Mouse (Mus musculus): ENCODE measurements around the gene Krt15.
A peak's percentile ranks its signal among the peaks of the same experiment; 100 is the strongest.

Gene Krt15

DNA sequence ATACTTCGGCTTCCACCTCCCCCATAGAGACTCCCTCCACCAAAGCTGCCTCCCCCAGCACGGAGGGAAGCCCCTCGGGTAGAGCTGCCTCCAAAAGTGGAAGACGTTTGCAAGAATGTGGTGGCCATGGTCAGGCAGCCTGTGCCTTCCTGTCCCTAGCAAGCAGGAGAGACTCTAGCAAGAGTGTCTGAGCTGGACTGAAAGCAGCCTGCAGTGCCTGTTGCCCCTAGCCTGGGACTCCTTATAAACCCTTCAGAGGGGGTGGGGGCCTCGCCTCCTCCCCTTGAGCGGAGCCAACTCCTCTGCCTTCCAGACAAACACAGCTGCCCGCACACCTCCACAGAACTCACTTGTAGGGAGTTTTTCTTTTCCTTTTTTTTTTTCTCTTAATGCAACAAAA, at the start of gene Krt15:
Gene Krt15 (minus strand): TSS at position 198 of the 400 bp plus-strand sequence.
- DNase-seq: no peak

DNA sequence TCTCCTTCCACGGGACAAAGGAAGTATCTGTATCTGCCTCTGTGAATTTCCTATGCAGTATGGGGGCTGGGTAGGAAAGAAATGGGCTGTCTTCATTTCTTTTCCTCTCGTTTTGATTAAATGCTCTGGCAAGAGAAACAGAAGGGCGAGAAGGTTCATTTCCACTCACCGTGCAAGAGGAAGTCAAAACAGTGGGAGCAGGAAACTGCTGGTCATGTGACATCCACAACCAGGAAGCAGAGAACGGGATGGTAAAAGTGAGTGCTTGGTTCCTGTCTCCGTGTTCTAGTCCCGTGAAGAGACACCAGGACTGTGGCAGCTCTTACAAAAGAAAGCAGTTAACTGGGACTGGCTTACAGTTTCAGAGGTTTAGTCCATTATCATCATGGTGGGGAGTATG, 46.0 kb upstream of the Krt15 start:
- DNase-seq: no peak

DNA sequence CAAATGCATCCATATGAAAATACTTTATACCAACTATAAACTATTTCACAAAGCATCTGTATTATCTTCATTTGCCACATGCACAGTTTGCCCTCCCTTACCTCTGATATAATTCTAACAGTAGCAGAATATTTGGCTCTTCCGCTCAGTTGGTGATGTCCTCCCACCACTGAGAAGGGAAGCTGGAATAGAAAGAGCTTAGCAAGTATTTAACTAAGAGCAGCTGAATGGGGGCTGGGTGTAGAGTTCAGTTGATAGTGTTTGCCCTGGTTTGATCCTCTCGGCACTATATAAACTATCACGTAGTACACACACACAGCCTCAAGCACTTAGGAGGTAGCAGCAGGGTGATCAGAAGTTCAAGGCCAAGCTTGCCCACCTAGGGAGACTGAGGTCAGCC, 43.5 kb upstream of the Krt15 start:
- DNase-seq: no peak

DNA sequence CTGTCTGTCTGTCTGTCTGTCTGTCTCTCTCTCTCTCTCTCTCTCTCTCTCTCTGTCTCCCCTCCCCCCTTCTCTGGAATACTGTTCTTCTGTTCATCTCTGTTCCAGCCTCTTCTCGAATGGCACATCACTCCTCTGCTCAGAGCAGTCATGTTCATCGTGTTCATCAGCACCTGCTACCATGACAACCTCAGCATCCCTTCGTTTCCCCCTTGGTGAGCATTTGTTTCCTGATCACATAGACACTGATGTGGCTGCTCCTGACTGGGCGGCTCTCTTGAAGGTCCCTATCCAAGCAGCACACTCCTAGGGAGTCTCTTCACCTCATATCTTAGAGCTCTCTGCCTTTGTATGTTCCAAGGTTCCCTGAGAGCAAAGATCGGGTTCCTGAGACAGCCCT, 42.6 kb upstream of the Krt15 start:
- no peak for DNase-seq

DNA sequence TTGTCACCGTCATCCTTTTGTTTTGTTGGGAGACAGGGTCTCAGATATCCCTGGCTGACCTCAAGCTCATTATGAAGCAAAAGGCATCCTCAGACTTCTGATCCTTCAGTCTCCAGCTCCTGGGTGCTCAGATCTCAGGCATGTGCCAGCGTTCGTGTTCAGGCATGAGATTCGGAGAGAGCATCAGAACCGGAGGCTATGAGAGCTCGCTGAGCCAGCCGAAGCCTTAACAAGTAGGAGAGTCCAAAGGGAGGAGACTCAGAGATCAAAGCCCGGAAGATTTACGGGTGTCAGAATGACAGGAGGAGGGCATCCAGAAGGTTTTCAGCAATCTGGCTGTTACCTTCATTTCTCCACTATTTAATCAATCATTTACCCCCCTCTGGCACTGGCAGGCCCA, 41.1 kb upstream of the Krt15 start:
- DNase-seq: no peak

DNA sequence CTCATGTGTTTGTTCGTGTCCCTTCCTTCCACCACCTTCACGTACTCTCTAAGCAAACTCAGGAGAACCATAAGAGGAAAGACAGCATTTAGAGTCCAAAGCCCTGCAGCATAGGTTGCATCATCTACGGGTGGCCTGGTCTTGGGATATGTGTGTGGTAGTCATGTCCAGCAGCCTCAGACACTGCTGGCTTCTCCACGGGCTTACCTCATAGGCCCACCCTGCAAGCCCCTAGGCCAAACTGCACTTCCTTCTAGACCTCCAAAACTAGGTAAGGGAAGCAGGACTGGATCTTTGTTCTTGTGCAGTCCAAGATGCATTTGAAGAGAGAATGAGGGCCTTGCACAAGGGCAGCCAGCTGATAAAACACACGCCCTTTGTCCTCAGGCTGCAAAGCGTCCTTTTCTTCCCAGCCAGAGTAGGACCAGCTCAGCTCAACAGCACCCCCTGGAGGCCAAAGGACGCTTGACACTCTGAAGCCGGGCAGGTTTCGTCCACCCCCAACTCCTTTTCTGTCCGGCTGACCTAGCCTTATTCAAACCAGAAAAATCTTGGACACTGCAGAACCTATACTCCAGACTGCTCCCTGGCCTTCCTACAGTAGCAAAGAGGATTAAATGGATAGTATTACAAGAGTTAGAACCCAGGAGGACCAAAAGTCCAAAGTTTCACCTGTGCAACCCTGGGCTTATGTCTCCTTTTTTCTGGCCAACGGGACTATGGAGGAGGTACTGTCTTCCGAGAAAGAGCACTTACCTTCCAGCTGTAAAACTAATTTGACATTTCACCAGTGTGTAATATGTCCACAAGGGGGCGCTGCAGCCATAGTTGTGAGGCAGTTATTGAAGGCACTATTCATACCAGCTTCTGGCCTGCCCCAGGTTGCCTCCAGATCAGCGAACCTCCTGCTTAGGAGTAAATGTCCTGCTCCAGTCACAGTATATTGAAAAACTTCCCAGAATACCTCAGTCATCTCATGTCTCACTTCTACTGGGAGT, 33.3 kb upstream of the Krt15 start:
- DNase-seq: peak; percentile 65

DNA sequence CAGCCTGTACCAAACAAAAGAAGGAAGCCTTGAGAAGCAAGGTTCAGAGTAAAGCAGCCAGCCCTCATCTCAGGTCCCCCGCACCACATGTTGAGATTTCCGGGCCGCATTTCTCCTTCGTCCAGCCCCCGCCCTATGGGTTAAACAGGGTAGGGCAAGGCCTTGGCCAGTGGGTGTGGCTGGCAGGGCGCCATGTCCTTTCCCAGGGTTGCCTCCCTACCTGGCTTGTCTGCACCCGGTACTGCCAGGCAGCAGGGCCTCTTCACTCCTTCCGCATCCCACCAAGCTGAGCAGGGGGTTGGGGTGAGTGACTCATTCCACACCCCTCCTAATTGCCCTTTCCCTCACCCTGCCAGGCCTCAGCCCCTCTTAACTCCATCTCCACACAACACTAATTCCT, 32.3 kb upstream of the Krt15 start:
- peak; percentile 24 for DNase-seq

DNA sequence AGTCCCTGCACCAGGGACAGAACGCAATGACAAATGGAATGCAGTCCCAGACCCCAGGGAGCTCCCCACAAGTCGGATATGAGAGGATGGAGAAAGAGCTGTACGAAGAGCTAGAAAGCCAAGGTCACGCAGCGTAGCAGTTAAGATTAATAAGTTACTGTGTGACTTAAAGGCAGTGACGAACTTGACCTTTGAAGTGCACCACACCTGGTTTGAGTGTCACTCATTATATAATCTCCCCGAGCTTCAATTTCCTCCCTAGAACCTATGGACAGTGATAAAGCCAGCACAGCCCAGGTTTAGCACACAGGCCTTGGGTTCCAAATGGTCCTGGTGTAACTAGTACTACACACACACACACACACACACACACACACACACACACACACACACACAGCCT, 28.7 kb upstream of the Krt15 start:
- no peak for DNase-seq

DNA sequence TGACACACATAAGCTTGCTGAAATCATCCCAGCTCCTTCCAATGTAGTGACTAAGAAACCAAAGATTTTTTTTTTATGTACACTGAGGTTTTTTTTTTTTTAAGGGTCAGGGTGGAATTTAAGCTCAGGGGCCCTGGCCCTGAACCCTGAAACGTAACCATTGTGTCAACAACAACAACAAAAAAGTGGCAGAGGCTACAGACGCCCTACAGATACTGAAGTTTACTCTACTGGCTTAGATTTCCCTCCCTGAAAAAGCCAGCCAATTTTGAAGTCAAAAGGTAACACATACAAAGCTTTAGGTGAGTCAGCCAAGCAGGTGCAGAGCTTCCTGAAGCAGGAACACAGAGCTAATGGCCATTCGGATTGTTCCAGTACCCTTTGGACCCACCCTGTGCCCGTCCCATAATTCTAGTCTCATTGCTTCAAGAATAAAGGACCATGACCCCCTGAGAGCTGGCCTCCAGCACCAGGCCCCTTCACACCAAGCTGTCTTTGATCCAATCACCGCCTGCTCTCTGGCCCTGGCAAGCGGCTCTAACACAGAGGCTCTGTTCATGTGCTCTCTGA, 22.3 kb upstream of the Krt15 start:
- no peak for DNase-seq

DNA sequence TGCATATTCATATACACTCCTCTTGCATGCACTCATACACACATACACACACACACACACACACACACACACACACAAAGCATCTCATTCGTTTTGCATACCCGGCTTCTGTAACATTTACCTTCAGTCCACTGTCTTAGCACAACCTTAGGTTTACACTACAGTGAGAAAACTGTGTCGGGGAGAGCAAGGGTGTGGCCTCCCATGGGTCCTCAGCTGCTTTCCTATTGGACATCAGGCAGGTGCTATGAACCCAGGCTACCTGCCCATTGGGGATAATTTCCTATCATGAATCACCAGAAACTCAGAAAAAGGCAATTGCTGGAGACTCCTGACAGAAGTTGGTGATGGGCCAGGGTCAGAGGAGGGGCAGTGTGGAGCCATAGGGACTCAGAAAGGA, 21.6 kb upstream of the Krt15 start:
- DNase-seq: no peak

DNA sequence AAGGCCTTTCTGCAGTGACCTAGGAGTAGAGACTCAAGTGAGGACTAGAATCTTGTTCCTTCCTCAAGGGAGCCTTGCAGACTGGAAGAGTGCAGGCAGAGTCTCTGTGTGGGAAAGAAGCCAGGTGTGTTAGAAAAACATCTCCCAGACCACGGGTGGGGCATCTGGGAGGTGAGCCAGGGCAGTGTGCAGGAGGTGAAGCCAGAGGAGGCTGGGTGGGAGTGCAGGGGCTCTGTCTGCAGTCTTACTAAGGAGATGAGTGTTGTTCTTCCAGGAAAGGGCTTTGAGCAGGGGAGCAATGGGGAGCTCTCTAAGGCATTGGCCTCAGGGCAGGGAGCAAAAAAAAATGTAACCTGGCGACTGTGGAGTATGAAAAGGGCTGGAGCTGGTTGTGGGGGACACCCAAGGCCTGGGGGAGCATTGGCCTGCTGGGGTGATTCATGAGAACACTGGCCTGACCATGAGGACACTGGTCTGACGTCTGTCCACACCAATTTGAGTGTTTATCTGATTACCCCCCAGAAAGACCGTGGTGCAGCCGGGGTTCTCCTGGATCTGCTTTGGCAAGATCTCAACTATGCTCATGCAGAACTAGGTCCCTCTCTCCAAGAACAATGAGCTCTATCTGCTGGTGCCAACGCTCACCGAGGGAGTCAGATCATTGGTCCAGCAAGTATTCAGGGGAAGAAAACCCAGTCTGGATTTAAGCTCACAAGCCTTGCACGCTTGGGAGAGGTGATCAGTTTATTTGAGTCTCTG, 19.9 kb upstream of the Krt15 start:
- no peak for DNase-seq

DNA sequence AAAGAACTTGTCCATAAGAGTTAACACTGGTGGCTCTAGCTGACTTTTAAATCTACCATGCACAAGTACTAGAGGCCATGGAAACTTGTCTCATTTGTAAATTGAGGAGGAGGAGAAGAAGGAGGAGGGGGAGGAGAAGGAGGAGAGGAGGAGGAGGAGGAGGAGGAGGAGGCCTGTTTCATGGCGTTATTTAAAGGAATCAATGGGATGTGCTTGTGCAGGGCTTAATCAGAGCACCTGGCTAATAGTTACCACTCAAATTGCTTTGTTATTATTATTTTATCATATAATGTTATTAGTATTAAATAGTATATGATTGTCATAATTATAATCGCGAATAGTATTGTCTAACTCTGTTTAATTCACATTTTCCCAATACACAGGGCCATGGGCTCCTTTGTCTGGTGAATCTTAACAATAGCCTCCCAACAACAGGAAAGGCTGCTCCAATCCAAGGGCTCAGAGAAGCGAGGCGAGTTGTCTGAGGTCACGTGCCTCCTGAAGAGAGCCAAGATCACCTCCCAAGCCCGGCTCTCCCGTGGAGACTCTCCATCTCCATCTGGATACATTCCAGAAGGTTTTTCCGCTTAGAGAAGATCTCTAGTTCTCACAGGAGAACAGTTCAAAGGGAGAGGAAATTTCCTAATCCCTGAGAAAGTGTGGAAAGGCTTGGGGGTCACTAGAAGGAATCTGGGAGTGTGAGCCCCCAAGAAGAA, 13.0 kb upstream of the Krt15 start, which contains the start of gene Krt19:
Gene Krt19 (minus strand): TSS at position 51 of the 716 bp plus-strand sequence.
- DNase-seq: no peak

DNA sequence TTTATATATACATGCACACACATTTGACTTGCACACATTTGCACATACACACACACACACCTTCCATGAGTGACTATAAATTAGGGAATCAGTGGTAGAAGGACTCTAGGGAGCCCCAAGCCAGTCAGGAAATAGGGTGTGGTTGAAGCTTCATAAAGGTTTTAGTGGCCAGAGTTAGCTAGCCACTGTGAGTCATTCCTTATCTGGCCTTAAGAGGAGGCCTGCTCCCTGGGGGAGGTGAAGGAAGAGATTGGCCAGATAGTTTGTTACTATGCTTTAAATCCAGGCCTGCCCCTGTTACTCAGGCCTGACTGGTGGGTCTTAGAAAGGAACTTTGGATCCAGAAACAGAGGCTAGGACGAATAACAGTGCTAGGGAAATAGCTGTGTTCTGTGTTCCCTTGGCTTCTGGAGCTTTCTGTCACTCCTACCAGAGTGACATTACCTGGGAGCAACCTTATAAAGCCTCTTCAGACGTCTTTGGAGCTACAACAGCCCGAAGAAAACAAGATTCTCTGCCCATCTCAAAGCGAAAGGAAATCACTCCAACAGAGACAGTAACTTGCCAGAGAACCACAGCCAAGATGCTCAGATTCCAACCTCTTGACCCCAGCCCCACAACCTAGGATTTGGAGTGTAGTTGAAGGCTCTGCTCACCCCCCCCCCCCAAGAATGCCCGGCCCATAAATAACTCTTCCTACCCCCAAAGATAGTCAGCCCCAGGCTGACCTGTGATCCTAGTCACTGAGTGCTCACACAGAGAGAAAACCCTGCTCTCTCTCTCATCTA, 12.0 kb upstream of the Krt15 start:
- DNase-seq: no peak

DNA sequence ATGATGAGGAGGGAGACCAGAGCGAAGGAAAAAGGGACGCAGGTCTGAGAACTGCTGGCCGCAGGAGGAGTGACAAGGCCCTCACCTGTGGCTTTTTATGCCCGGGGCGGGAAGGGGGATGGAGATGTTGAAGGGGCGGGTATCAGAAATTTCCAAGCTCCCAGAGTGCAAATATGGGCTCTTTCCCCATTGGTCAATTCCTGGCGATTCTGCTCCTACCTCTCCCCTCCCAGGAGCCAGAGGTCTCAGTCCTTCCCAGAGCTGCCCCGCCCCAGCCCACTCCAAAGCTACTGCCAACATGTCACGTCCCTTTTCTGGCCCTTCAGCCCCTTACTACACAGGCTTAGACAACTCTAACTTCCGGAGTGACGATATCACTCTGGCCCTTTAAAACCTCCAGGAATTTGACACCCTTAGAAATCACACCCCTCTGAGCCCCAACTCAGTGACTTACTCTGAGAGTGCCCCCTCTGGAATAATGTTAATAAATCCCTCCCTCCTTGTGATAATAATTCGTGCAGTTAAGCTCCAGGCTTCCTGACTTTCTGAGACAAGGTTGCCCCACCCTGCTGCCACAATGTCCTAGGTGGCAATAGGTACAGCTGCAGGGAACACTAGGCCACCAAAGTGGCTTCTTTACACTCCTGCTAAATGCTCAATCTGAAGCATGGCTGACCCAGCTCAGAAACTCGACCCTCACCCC, 10.3 kb upstream of the Krt15 start:
- no peak for DNase-seq

DNA sequence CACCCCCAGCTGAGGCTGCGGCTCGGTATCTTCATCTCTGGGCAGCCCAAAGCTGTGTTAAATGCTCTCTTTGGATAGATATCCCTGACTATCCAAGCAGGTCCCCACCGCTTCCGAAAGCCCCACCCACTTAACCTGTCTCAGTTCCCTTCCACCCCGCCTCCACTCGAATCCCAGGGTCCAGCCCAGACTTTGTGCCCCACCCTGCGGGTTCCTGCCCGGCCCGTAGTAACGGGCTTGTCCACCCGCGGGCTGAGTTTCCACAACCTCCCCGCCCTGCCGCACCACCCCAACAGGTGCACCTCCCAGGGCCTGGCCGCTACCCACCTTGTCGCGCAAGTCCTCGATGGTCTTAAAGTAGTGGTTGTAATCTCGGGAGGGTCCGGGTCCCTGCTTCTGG, 9.4 kb upstream of the Krt15 start:
- DNase-seq: no peak

DNA sequence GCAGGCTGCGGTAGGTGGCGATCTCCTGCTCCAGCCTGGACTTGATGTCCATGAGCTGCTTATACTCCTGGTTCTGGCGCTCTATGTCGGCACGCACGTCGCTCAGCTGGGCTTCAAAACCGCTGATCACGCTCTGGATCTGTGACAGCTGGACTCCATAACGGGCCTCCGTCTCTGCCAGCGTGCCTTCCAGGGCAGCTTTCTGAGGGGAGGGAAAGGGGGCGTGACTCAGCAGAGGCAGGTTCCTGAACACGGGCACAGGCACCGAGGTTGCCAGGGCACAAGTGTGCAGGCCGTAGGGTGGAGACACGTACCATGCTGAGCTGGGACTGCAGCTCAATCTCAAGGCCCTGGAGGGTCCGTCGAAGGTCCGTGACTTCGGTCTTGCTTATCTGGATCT, 5.2 kb upstream of the Krt15 start:
- no peak for DNase-seq

DNA sequence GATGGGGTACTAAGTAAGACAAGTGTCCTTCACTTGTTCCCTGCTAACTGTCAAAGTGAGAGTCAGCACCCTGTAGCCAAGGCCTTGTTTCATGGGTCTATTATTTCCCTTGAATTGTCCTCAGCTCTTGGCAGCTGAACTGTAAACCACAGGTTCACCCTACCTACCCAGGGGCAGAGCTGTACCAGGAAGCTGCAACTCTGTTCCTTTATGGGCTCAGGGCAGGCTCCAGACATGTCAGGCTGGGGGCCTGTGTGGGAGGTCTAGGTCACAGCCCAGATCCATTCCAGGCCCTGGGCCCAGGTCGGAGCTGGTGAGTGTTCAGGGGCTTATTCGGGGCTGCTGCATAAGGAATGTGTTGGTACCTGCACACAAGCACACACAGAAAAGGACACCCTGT, 3.7 kb upstream of the Krt15 start:
- no peak for DNase-seq

DNA sequence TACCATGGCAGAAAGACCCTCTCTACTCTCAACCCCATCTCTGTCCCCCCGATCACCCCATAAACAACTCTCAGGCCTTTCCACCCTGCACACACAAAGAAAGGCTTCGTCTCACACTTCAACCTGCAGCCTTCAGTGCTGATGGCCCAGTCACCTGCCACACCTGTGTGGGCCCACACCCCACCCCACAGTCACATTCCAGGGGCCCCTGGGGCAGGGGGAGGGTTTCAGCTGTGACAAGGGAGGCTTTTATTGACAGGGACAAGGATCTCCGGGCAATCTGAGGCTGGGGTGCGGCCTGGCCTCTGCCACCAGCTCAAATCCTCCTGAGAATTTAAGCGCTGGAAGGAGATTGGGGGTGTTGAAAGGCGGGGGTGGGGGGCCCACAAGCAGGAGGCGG, 3.1 kb upstream of the Krt15 start:
- DNase-seq: no peak

DNA sequence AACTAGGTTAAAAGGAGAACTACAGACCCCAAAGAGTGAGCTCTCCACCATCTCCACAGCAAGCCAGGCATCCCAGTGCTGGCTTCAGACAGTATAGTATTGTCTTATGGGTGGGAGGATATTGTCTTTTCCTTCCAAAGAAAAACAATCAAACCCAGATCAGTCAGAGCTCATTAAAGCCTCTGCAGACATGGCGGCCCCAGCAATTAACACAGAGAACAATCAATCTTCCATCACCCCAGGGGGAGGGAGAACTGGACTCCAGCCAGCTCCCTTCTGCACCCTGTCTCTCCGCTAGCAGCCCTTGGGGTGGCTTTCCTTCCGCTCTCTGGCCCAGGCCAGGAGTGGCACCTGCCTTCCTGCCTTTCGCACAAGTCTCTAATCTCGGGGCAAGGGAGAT, 2.0 kb upstream of the Krt15 start:
- no peak for DNase-seq

DNA sequence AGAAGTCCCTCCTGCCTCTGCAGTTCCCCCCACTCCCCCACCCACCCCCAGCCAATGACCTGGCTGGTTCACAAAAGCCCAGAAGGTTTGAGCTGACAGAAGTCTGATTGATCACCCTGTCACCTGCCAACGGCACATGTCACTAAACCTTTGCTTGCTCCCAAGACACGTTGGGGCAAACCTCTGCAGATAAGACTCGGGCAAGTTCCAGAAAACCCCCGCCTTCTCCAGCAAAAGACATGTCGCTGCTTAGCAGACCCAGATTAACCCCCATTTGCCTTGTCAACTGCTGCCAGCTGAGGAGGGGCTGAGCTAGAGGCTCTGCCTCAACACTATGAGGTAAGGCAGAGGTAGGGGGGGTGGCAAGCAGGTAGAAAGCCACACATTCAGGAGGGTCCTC, 831 bp upstream of the Krt15 start:
- DNase-seq: no peak

DNA sequence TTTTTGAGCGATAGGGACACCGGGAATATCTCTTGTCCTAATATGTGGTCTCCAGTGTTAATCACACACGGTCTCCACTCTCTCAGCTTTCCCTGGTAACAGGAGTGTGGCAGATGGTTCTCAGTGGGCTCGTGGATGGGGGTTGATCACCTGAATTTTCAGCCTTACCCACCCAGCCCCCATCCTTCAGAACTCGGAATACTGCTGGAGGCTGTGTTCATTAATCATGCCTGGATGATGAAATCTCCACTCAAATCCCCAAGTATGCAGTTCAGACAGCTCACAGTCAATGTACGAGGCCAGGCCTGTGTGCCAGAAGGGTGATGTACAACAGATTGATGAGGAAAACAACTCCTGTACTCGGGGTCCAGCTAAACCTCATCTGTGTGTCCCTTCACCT, 10.8 kb downstream of the Krt15 start:
- DNase-seq: no peak

DNA sequence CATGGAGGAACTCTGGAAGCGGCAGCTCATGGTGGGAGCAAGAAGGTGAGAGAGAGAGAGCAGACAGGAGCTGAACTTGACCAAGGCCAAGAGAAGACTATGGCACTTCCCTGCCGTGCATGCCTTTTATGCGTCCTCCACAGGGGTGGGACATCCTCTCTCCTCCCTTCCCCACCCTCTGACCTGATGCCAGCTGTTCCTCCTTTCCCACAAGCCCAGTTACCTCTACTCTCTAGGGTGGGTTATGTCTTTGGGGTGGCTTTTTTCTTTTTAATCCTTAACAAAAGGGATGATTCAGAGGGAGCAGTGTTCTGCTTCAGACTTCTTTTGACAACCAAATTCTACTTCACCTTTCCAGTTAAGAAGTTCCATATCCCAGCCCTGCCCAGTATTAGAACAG, 14.3 kb downstream of the Krt15 start, which contains the start of gene Krt13:
Gene Krt13 (minus strand): TSS at position 101 of the 400 bp plus-strand sequence.
- DNase-seq: no peak

Data from liver (tissue).